14 mouse cellular contexts compared by ENCODE assay signal in genomic region chr16:59469846-59470245, GRCm38 (mm10).
"Had no signal": no experiment of that assay in that cellular context is flagged by ENCODE, and none has a peak within 500 bp of the region (broad histone marks: within the 10 kb centered on the region; RNA-seq: fewer than 3 reads in every experiment).

No protein-coding gene starts in this region.

- H3K27me3 ChIP-seq: limb, embryonic 15.5 days; liver, embryonic 12.5 days; megakaryocyte, embryonic 14.5 days; midbrain, embryonic 12.5 days; neural tube, embryonic 12.5 days had no signal

- H3K4me2 ChIP-seq: limb, embryonic 15.5 days; liver, embryonic 12.5 days; lung, embryonic 14.5 days; midbrain, embryonic 12.5 days; neural tube, embryonic 12.5 days had no signal

- H3K9me3 ChIP-seq: limb, embryonic 15.5 days; liver, embryonic 12.5 days had no signal

- H3K9ac ChIP-seq: limb, embryonic 15.5 days; liver, embryonic 12.5 days; lung, embryonic 14.5 days; midbrain, embryonic 12.5 days; neural tube, embryonic 12.5 days had no signal

- DNase-seq: kidney, adult 8-10 months; kidney, postnatal 36 days; layer of hippocampus, adult 9-11 months; layer of hippocampus, postnatal 36 days; lung, embryonic 14.5 days; lung, postnatal 10 days; lung, postnatal 4 days; thymus, postnatal 25 days had no signal

- ATAC-seq: liver, embryonic 12.5 days had no signal

- H3K36me3 ChIP-seq: limb, embryonic 15.5 days; midbrain, embryonic 12.5 days; neural tube, embryonic 12.5 days had no signal

- H3K4me3 ChIP-seq: limb, embryonic 15.5 days; liver, embryonic 12.5 days; megakaryocyte, embryonic 14.5 days; midbrain, embryonic 12.5 days; neural tube, embryonic 12.5 days had no signal

- H3K27ac ChIP-seq: limb, embryonic 15.5 days; liver, embryonic 12.5 days; midbrain, embryonic 12.5 days; neural tube, embryonic 12.5 days; stomach, postnatal 0 days had no signal
